Mouse (Mus musculus) forebrain, embryonic 11.5 days (tissue): ENCODE measurements around the gene Tmem259. TPM values are rescaled to one million over a fixed set of nuclear protein-coding genes. Genes with fewer than 3 reads are reported as not detected.

Experiments used
- ATAC-seq: fragments of 200-750 bp; cut with Nextera tagmentation; replicated peaks from 2 replicates; pipeline ENCODE4 v1.8.0; 2017; ENCODE audit warnings: moderate TSS enrichment; ENCODE audit not compliant: low FRiP score
- DNase-seq: peaks from one replicate; pipeline ENCODE4 v3.0.0-alpha.2; 2017; ENCODE audit warnings: low spot score
- H3K27ac ChIP-seq: fragments of 300-500 bp; sonication (generic); 2 replicates; pipeline ENCODE4 v1.5.1; 2014; ENCODE audit warnings: low read depth, low read length
- H3K27me3 ChIP-seq: fragments of 300-500 bp; sonication (generic); 2 replicates; pipeline ENCODE4 v1.6.1; 2014; ENCODE audit warnings: mild to moderate bottlenecking, low read length, mixed read lengths; ENCODE audit not compliant: control insufficient read depth, insufficient read depth
- H3K36me3 ChIP-seq: fragments of 300-500 bp; sonication (generic); 2 replicates; pipeline ENCODE4 v1.6.1; 2014; ENCODE audit warnings: mild to moderate bottlenecking, low read length, moderate library complexity, mixed read lengths; ENCODE audit not compliant: control insufficient read depth, insufficient read depth
- H3K4me1 ChIP-seq: fragments of 300-500 bp; sonication (generic); replicated peaks from 2 replicates; pipeline ENCODE4 v1.6.1; 2014; ENCODE audit warnings: low read length, mixed read lengths; ENCODE audit not compliant: control insufficient read depth, insufficient read depth
- H3K4me2 ChIP-seq: fragments of 300-500 bp; sonication (generic); 2 replicates; pipeline ENCODE4 v1.6.1; 2014; ENCODE audit warnings: low read depth, mild to moderate bottlenecking, low read length, moderate library complexity, mixed read lengths; ENCODE audit not compliant: severe bottlenecking
- H3K4me3 ChIP-seq: fragments of 300-500 bp; sonication (generic); 2 replicates; pipeline ENCODE4 v1.5.1; 2014; ENCODE audit warnings: low read depth, low read length
- H3K9ac ChIP-seq: fragments of 300-500 bp; sonication (generic); 2 replicates; pipeline ENCODE4 v1.6.1; 2014; ENCODE audit warnings: low read length
- H3K9me3 ChIP-seq: fragments of 300-500 bp; sonication (generic); 2 replicates; pipeline ENCODE4 v1.6.1; 2016; ENCODE audit warnings: low read length, mixed read lengths; ENCODE audit not compliant: control insufficient read depth
- WGBS: fragments of 180-500 bp; shearing (Covaris S2); extraction: QIAGEN DNeasy Blood & Tissue Kit; methylation state at CpG from one replicate; pipeline ENCODE4 v1.1.7; 2014; 5-methylcytosine and 5-hydroxymethylcytosine counted together
- polyA plus RNA-seq: library from polyadenylated mRNA; unstranded; fragments of >200 nt; fragmentation: Nextera tagmentation; extraction: Ambion mirVana; gene quantifications from 2 replicates; pipeline ENCODE4 v1.2.1, GENCODE M21; 2014

The Tmem259 gene
- polyA plus RNA-seq, 1 experiment from 2014 or later: 17.8 TPM

- peak overlapping the region; percentile 40 for H3K4me2 ChIP-seq
- peaks cover 11% of the 10 kb centered on the region for H3K27me3 ChIP-seq
- no peaks in the 10 kb centered on the region for H3K9me3 ChIP-seq
- peak overlapping the region; percentile 21 for H3K4me3 ChIP-seq
- WGBS: 3% methylated on average over 20 of the region's 20 CpGs
- no peaks in the 10 kb centered on the region for H3K36me3 ChIP-seq
- peak; percentile 70 for DNase-seq
- H3K27ac ChIP-seq: no peak overlapping the region
- peak; percentile 43 for ATAC-seq
- peaks cover 5% of the 10 kb centered on the region; the same call in 1 of the 2 replicates for H3K4me1 ChIP-seq
- peak overlapping the region; percentile 37 for H3K9ac ChIP-seq
Measured at GRCm38 (mm10) chr10:80019471-80020131, 35.5 kb upstream of the Tmem259 start.

DNA sequence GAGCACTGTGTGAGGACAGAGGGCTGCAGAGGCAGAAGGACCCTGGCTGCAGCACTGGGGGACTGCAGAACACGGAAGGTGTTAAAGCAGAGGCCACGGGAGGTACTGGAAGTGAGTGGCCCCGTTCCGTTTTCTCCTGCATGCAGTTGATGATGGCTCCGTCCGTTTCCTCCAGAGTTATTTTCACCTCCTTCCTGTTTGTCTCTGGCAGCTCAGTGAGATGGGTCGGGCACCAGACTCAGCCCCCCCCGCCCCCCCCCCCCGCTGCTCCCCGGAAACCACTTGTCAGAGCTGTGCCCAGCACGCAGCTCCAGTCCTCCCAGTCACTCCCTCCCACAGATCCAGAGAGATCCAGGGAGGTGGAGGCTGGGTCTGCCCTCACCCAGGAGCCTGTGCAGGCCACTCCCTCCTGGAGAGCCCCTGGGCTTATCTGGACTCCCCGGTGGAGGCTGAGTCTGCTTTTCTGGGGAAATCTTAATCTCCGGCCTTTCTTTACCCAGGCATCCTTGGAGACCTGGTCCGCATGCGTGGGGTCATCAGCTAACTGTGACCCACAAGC lies 34.7 kb upstream of the Tmem259 start:
- no peaks in the 10 kb centered on the region for H3K9me3 ChIP-seq
- ATAC-seq (0 out of 2 replicates have a peak, but pooled peaks have one; percentile 38), DNase-seq (no peak)
- peaks cover 5% of the 10 kb centered on the region; the same call in 1 of the 2 replicates for H3K4me1 ChIP-seq
- peak overlapping the region; percentile 2; the same call in 1 of the 2 replicates for H3K9ac ChIP-seq
- no peaks in the 10 kb centered on the region for H3K36me3 ChIP-seq
- no peak overlapping the region for H3K4me2 ChIP-seq
- peaks cover 19% of the 10 kb centered on the region for H3K27me3 ChIP-seq
- no peak overlapping the region for H3K27ac ChIP-seq
- H3K4me3 ChIP-seq: no peak overlapping the region
- WGBS: 6% methylated on average over 15 of the region's 15 CpGs

DNA sequence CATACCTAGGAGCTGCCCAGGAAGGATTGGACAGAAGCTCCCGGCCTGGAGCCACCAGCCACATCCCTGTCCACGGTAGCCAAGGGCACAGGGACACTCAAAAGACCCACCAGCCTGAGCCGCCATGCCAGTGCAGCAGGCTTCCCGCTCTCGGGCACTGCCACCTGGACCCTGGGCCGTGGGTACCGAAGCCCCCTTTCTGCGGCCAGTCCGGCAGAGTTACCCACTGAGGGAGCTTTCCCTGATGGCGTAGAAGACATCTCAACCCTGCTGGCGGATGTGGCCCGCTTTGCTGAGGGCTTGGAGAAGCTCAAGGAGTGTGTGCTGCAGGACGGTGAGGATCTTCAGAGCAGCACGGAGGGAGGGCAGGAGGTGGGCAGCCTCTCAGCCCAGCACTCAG lies 33.6 kb upstream of the Tmem259 start:
- H3K27ac ChIP-seq: no peak overlapping the region

GRCm38 (mm10) chr10:80017361-80017760 lies 33.2 kb upstream of the Tmem259 start:
- WGBS: 81% methylated on average over 3 of the region's 3 CpGs

More for the DNA sequence above, 33.6 kb upstream of the Tmem259 start:
- DNase-seq: no peak
- ATAC-seq: no peak
- Histone ChIP-seq H3K4me3 (no peak overlapping the region), H3K4me2 (no peak overlapping the region), H3K9ac (no peak overlapping the region), H3K36me3 (no peaks in the 10 kb centered on the region), H3K9me3 (no peaks in the 10 kb centered on the region), H3K4me1 (peaks cover 5% of the 10 kb centered on the region; the same call in 1 of the 2 replicates), H3K27me3 (peaks cover 30% of the 10 kb centered on the region)
- WGBS: 86% methylated on average over 14 of the region's 14 CpGs

GRCm38 (mm10) chr10:80016931-80017330 lies 32.8 kb upstream of the Tmem259 start:
- H3K4me3 ChIP-seq: no peak overlapping the region
- DNase-seq (no peak), ATAC-seq (no peak)
- peaks cover 5% of the 10 kb centered on the region; the same call in 1 of the 2 replicates for H3K4me1 ChIP-seq
- H3K27me3 ChIP-seq: peaks cover 33% of the 10 kb centered on the region
- no peaks in the 10 kb centered on the region for H3K9me3 ChIP-seq
- H3K9ac ChIP-seq: no peak overlapping the region
- no peaks in the 10 kb centered on the region for H3K36me3 ChIP-seq
- 88% methylated on average over 10 of the region's 10 CpGs for WGBS
- H3K4me2 ChIP-seq: no peak overlapping the region
- H3K27ac ChIP-seq: no peak overlapping the region

More at GRCm38 (mm10) chr10:80017361-80017760, 33.2 kb upstream of the Tmem259 start:
- Histone ChIP-seq H3K4me3 (no peak overlapping the region), H3K27me3 (peaks cover 30% of the 10 kb centered on the region), H3K36me3 (no peaks in the 10 kb centered on the region), H3K27ac (no peak overlapping the region), H3K4me2 (no peak overlapping the region), H3K9ac (no peak overlapping the region), H3K4me1 (peaks cover 5% of the 10 kb centered on the region; the same call in 1 of the 2 replicates), H3K9me3 (no peaks in the 10 kb centered on the region)
- DNase-seq (no peak), ATAC-seq (no peak)

- 73% methylated on average over 11 of the region's 11 CpGs for WGBS
- Histone ChIP-seq H3K4me2 (no peak within 1 kb of the TSS), H3K9ac (no peak within 1 kb of the TSS), H3K4me1 (peaks cover 5% of the 10 kb centered on the region; the same call in 1 of the 2 replicates), H3K27ac (no peak within 1 kb of the TSS), H3K9me3 (no peaks in the 10 kb centered on the region), H3K4me3 (no peak within 1 kb of the TSS), H3K36me3 (no peaks in the 10 kb centered on the region), H3K27me3 (peaks cover 33% of the 10 kb centered on the region)
- DNase-seq (no peak), ATAC-seq (no peak)
Measured at GRCm38 (mm10) chr10:80016511-80016910, 32.4 kb upstream of the Tmem259 start, which contains the start of gene Arhgap45. Gene Arhgap45 (plus strand): TSS chr10:80016653.

GRCm38 (mm10) chr10:80015583-80015982 lies 31.5 kb upstream of the Tmem259 start:
- Histone ChIP-seq H3K9ac (no peak overlapping the region), H3K27me3 (peaks cover 33% of the 10 kb centered on the region), H3K27ac (no peak overlapping the region), H3K4me3 (no peak overlapping the region), H3K36me3 (no peaks in the 10 kb centered on the region), H3K4me2 (no peak overlapping the region), H3K9me3 (peaks cover 6% of the 10 kb centered on the region; the same call in 1 of the 2 replicates), H3K4me1 (peaks cover 5% of the 10 kb centered on the region; the same call in 1 of the 2 replicates)
- 83% methylated on average over 10 of the region's 10 CpGs for WGBS
- ATAC-seq (no peak), DNase-seq (no peak)

GRCm38 (mm10) chr10:80014484-80015290 lies 30.6 kb upstream of the Tmem259 start:
- Histone ChIP-seq H3K4me3 (no peak overlapping the region), H3K27me3 (peaks cover 33% of the 10 kb centered on the region), H3K4me1 (peaks cover 2% of the 10 kb centered on the region; the same call in 1 of the 2 replicates), H3K9me3 (peaks cover 8% of the 10 kb centered on the region; the same call in 1 of the 2 replicates), H3K27ac (no peak overlapping the region), H3K9ac (no peak overlapping the region), H3K36me3 (no peaks in the 10 kb centered on the region), H3K4me2 (no peak overlapping the region)
- ATAC-seq (no peak), DNase-seq (no peak)
- 24% methylated on average over 28 of the region's 28 CpGs for WGBS
